Mouse (Mus musculus): ENCODE data around the gene Kif17. TPM values are rescaled to one million over a fixed set of nuclear protein-coding genes. Genes with fewer than 3 reads are reported as not detected.

Kif17 gene
- total RNA-seq, 2 experiments from 2014 or later: 0.11 TPM; not detected in 1

DNA sequence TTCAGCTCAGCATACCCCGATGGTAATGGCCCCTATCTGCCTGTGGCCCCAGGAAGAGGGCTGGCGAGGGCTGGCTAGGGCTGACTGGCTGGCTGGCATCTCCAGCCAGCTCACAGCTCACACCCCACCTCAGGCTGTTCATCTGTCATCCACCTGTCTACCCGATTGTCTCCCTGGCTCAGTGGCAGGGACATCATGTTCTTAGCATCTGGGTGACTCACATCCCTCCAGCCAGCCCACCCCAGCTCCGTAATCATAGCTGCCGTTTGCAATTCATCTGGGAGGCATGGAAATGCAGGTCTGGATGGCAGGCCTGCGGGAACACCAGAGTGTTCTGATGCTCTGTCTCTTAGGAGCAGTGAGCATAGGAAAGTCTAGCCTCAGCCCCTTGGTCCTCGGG is 28.1 kb downstream of the Kif17 start:
- H3K4me3 ChIP-seq: no peak overlapping the region
- TF ChIP-seq CTCF (IDR thresholded peaks at IDR 0.05): no peak
- intact Hi-C loops (cut with DNase I): no loop called here
- no peak for DNase-seq
- no peak overlapping the region for H3K27ac ChIP-seq

DNA sequence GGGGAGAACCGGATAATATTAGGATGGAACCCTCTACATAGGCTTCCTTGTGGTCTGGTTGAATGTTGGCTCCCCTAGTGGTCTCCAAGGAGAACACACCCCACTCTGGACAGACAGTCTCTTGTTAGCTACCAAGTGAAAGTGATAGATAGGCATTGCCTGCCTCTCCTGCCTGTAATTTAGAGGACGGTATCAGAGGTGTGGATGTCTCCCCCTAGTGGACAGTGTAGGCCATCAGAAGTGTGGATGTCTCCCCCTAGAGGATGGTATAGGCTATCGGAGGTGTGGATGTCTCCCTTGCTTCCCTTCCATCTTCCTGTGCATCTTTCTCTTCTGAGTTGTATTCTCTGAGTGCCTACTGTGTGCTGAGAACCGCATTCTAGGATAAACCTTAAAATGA is 32.6 kb downstream of the Kif17 start:
- intact Hi-C loops (cut with DNase I): no loop called here
- DNase-seq: peak; percentile 51
- no peak overlapping the region for H3K4me3 ChIP-seq
- TF ChIP-seq CTCF (IDR thresholded peaks at IDR 0.05): peak; percentile 93
- no peak overlapping the region for H3K27ac ChIP-seq

DNA sequence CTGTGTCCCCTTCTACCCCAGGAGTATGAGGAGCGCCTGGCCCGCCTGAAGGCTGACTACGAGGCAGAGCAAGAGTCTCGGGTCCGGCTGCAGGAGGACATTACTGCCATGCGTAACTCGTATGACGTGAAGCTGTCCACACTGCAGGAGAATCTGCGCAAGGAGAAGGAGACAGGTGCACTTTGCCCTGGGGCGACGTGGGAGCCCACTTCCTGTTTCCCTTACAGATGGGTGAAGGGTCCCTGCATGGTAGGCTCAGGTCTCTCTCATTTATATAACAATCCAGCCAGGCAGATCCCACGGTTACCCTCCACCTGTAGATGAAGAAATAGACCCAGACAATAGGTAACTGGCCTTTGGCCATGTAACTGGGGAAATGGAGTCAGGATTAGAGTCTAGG is 36.2 kb downstream of the Kif17 start:
- Histone ChIP-seq H3K27ac (no peak overlapping the region), H3K4me3 (no peak overlapping the region)
- TF ChIP-seq CTCF (IDR thresholded peaks at IDR 0.05): no peak
- DNase-seq: no peak
- intact Hi-C loops (cut with DNase I): no loop called here

DNA sequence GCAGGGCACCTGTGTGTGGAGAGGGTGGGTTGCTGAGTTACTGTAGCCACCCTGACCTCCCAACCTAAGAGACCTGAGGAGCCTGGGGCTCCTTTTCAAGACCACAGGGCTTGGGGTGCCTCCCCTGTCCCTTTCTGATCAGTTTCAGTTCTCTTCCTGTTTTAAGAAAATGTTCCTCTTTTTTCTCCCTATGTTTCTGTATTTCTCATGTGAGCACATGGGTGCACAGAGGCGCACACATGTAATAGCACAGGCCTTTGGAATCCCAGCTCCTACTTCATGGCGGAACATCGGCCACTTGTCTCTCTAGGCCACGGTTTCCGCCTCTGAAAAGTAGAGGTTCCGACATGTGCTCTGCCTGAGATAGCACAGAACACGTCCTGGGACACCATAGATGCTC is 38.5 kb downstream of the Kif17 start:
- TF ChIP-seq CTCF (IDR thresholded peaks at IDR 0.05): no peak
- intact Hi-C loops (cut with DNase I): no loop called here
- no peak overlapping the region for H3K27ac ChIP-seq
- H3K4me3 ChIP-seq: no peak overlapping the region
- no peak for DNase-seq

DNA sequence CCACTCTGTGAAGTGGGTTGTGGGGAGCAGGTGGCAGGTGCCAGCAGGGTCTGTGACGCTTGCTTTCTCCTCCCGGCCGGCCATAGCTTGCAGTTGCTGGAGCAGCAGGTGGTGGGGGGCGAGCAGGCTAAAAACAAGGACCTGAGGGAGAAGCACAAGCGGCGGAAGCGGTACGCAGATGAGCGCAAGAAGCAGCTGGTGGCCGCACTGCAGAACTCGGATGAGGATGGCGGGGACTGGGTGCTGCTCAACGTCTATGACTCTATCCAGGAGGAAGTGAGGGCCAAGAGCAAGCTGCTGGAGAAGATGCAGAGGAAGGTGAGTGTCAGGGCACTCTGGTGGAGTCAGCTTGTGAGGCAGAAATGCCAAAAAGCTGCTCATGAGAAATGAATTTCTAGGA is 41.8 kb downstream of the Kif17 start:
- TF ChIP-seq CTCF (IDR thresholded peaks at IDR 0.05): no peak
- no peak overlapping the region for H3K27ac ChIP-seq

DNA sequence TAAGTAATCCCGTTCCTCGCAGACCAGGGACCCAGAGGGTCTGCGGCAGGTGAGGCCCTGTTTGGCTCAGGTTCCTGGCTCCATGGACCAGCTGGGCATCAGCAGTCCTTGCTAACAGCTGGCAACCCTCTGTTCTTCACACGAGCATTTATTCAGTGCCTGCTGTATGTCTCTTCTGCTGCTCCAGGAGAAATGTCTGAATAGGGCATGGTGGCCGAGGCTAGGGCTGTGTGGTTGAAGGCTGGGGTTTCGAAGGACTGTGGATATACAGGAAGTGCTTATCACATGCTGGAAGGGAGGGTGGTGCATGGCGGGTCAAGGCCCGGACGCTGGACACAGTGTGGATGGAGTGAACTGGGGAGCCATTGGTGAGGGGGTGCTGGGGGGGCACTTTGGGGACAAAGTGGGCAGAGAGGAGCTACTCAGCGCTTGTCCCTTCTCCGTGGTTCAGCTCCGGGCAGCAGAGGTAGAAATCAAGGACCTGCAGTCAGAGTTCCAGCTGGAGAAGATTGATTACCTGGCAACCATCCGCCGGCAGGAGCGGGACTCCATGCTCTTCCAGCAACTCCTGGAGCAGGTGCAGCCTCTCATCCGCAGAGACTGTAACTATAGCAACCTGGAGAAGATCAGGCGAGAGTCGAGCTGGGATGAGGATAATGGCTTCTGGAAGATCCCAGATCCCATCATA is 43.2 kb downstream of the Kif17 start:
- TF ChIP-seq CTCF (IDR thresholded peaks at IDR 0.05): no peak
- H3K27ac ChIP-seq: no peak overlapping the region
- H3K4me3 ChIP-seq: no peak overlapping the region
- DNase-seq: no peak
- intact Hi-C loops (cut with DNase I): no loop called here

More for the DNA sequence above, 41.8 kb downstream of the Kif17 start:
- intact Hi-C loops (cut with DNase I): no loop called here
- H3K4me3 ChIP-seq: no peak overlapping the region
- DNase-seq: no peak

DNA sequence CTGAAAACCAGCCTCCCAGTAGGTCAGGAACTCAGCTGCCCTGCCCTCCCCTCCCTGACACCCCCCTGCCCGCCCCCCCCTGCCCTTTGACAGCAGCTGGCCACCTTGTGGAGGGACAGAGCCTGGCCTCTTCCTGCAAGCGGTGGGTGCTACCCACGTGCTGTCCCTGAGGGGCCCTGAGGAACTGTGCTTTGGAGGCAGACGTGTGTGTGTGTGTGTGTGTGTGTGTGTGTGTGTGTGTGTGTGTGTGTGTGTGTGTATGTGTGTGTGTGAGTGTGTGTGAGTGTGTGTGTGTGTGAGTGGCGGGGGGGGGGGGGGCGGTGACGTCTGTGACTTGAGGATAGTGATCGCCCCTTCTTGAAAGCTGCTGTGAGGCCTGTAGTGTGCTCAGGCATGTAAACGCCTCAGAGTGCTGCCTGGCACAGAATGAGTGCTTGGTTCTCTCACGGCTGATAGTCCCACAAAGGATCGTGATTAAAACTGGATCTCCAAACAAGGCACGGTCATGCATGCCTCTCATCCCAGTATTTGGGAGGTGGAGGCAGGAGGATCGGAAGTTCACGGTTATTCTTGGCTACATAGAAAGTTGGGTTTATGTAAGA is 43.8 kb downstream of the Kif17 start:
- no peak for DNase-seq
- TF ChIP-seq CTCF (IDR thresholded peaks at IDR 0.05): no peak
- Histone ChIP-seq H3K27ac (no peak overlapping the region), H3K4me3 (no peak overlapping the region)
- intact Hi-C loops (cut with DNase I): no loop called here

DNA sequence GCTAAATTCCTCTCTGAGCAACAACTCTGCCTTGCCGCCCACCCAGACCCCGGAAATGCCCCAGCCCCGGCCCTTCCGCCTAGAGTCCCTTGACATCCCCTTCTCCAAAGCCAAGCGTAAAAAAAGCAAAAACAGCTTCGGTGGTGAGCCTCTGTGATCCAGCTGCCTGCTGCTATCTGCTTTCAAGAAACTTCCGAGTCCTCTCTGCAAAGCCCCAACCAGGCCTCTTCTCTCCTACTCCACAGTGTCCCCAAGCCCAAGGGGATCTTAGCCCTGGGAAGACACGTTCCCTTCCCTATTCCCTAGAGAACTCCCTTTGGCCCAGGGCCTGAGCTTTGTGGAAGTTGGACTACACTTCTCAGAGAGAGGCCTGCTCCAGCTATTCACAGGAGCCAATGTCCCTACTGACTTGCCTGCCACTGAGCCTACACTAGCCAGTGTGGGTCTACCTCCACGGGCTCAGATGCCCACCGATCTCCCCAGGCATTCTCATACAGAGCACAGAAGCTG is 51.1 kb downstream of the Kif17 start:
- peak; percentile 39 for DNase-seq

DNA sequence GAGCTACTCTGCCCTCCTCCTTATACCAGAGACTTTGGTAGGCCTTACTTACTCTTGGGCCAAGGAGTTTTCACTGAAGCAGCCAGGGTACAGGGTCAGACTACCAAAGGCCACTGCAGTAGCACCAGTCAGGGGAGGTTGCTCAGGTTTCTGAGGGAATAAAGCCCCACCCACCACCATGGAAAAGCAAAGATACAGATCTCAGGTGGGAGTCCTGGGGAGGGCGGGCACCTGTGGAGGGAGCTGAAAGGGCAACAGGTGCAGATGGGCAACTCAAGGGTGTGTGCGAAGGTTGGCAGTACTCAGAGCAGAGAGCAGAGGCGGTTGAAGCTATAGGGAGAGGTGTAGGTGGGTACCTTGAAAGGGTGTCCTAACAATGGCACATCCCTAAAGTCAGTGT is 52.8 kb downstream of the Kif17 start:
- no peak overlapping the region for H3K27ac ChIP-seq
- intact Hi-C loops (cut with DNase I): no loop called here
- TF ChIP-seq CTCF (IDR thresholded peaks at IDR 0.05): no peak
- peak; percentile 7 for DNase-seq
- H3K4me3 ChIP-seq: no peak overlapping the region

More for the DNA sequence above, 51.1 kb downstream of the Kif17 start:
- intact Hi-C loops (cut with DNase I): no loop called here
- no peak overlapping the region for H3K27ac ChIP-seq
- H3K4me3 ChIP-seq: no peak overlapping the region
- TF ChIP-seq CTCF (IDR thresholded peaks at IDR 0.05): no peak

DNA sequence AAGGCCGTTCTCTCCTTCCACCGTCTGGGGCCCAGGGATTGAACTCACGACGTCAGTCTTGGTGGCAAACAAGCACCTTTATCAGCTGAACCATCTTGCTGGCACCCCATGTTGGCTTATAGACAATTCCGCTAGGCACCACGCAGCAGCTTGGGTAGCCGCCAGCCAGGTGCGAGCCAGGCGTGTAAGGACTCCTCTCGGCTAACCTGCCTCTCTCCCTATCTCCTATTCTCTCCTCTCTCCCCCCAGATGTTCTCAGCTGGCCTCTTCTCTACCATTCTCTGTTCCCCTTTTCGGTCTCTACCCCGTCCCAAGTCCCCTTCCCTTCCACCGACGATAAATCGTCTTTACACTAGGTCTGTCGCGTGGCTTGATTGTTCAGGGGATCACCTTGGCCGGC is 53.5 kb downstream of the Kif17 start:
- no peak for TF ChIP-seq CTCF (IDR thresholded peaks at IDR 0.05)
- intact Hi-C loops (cut with DNase I): no loop called here
- H3K4me3 ChIP-seq: peak overlapping the region; percentile 96
- H3K27ac ChIP-seq: peak overlapping the region; percentile 73
- DNase-seq: peak; percentile 45

DNA sequence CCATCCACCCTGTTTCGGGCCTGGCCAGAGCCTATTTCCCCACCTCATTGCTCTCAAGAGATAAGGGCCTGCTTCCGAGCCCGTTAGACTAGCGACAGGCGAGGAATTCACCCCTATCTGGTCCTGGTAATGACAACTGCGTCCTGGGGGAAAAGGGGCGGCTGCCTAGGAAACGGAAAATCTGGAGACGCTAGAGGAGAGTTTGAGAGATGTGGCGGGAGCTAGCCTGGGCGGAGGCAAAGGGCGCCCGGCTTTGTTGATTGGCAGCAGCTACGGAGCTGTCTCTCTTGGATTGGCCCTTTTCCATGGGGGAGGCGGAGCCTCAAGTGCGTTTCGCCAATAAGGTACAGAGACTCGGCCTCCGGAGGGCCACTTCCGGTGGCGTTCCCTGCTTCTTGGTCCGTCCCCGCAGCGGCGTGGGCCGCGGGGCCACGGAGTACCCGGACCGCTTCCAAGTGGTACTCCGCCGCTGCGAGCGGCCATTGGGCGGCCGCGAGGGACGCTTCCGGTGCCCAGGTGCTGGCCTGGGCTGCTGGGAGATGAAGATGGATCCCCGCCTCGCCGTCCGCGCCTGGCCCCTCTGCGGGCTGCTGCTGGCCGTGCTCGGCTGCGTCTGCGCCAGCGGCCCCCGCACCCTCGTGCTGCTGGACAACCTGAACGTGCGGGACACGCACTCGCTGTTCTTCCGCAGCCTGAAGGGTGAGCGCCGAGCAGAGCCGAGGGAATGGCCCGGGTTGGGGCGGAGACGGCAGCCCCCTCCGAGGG is 54.3 kb downstream of the Kif17 start, which contains the start of gene Ddost:
TSS of gene Ddost (plus strand) at position 391 of the 765 bp plus-strand sequence.
- intact Hi-C loops (cut with DNase I): no loop called here
- Histone ChIP-seq H3K27ac (peak within 1 kb of the TSS; percentile 90), H3K4me3 (peak within 1 kb of the TSS; percentile 96)
- no peak for TF ChIP-seq CTCF (IDR thresholded peaks at IDR 0.05)
- peak; percentile 99 for DNase-seq

DNA sequence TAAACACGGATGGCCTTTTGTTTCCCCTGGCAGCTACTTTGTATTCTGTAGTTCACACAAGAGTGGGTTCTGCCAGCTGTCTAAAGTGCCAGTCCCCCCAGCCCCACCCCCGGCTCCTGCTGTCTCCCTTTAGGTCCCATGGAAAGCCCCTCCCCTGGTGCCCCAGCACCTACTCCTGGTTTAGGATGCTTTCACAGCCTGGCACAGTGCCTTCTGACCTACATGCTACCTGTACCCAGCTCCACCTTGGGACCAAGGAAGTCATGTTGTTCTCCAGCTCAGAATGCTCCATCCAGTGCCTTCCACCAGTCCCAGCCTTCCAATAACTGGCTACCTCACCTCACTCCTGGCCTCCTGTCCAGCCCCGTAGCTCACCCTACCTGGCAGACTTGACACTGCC is 56.8 kb downstream of the Kif17 start:
- no peak for DNase-seq
- intact Hi-C loops (cut with DNase I): no loop called here
- no peak for TF ChIP-seq CTCF (IDR thresholded peaks at IDR 0.05)

DNA sequence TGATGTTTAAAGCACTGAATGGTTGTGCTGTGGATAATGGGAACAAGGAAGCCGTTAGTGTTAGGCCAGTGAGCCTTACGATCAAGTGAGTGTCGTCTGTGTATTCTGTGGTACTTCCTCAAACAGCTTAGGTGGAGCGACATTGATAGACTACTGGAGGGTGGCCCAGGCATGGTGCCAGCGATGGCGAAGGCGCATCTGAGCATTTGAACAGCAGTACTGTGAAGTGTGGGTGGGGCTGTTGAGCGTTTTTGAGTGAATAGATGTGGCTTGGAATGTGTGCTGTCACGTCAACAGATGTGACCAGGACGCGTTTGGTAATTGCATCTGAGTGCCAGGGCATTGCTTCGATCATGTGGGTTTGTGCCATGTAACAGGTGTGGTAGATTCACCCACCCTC is 57.5 kb downstream of the Kif17 start:
- intact Hi-C loops (cut with DNase I): no loop called here
- TF ChIP-seq CTCF (IDR thresholded peaks at IDR 0.05): no peak

More for the DNA sequence above, 56.8 kb downstream of the Kif17 start:
- H3K4me3 ChIP-seq: no peak overlapping the region
- no peak overlapping the region for H3K27ac ChIP-seq

More for the DNA sequence above, 57.5 kb downstream of the Kif17 start:
- no peak for DNase-seq
- no peak overlapping the region for H3K27ac ChIP-seq
- H3K4me3 ChIP-seq: no peak overlapping the region
